Mouse (Mus musculus) kidney, adult 18-20 months (tissue): ENCODE results near the gene Ccnjl.
A peak's percentile ranks its signal among the peaks of the same experiment; 100 is the strongest.

Experiments used
- DNase-seq: peaks from one replicate; pipeline ENCODE4 v3.0.0; 2021

Gene Ccnjl

DNA sequence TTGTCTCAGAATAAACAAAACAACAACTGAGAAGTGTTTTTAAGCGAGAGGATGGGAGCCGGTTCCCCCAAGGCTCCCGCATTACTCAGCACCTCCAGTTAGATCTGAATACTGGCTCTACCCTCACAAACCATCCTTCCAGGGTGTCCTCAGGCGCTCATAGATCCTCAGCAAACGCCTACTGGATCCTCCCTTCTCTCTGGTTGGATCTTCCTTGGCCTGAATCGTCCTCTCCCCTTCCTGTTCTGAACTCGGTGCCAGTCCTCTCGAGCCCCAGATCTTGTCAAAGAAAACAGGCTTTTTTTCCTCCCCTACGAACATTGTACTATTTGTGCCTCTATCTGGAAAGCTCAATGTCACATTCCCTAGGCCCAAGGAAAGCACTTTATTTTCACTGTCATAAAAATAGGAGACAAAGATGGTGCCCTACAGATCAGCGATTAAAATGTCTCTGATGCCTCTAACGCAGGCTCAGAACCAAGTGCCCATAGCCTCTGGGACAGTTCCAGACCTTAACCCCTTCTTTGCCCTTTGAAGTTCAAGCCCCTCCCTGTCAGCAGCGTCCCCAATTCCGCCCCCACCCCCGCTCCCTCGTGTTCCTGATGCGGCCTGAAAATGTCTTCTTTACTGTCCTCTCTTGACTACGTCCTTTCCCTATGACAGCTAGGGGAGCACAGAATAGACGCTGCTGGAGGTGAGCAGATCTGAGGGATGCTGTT lies 98.5 kb downstream of the Ccnjl start:
- no peak for DNase-seq

DNA sequence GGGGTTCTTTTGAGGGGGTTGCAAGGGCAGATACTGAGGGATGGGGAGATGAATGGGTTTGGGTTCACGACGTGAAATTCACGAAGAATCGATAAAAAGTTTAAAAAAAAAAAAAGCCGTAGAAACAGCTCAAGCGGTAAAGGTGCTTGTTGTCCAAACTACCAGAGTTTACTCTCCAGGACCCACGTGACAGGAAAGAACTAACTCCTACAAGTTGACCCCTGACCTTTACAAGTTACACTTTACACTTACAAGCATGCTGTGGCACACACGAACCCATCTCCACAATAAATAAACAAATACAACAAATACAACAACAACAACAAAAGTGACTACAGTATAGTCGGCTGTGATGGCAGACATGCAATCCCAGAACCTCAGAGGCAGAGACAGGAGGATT lies 103.1 kb downstream of the Ccnjl start:
- no peak for DNase-seq

DNA sequence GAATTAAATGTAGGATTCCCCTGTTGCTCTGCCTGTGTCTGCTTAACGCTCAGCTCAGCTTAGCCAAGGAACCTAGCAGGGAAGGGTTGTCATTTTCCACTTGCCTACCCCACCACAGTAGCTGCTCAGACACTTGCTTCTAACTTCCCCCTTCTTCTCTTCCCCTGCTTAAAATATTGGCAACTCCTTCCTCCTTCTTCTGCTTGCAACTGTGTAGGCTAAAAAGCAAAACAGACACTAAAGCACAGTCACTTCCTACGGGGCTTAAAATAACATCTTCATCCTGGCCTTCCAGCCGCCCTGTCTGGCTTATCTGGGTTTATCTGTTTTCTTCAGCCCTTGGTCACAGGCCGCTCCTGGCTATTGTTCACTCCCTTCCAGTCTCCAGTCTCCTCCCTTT lies 104.0 kb downstream of the Ccnjl start:
- no peak for DNase-seq

DNA sequence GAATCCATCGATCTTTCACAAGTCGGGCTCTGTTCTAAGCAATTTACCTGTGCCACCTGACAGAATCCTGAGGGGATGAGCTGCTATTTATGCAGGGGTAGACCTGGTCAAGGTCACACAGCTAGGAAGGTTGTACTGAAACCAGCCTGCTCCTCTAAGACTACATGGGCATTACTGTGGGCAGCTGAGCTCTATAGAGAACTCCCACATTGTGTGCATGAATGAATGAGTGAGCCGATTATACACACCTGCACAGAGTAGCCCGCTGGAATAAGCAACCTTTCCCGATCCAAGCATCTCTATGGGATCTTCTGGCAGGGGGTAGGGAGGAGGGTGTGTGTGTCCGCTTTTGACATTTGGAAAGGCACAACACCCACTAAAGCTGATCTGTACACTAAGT lies 104.6 kb downstream of the Ccnjl start:
- DNase-seq = no peak

DNA sequence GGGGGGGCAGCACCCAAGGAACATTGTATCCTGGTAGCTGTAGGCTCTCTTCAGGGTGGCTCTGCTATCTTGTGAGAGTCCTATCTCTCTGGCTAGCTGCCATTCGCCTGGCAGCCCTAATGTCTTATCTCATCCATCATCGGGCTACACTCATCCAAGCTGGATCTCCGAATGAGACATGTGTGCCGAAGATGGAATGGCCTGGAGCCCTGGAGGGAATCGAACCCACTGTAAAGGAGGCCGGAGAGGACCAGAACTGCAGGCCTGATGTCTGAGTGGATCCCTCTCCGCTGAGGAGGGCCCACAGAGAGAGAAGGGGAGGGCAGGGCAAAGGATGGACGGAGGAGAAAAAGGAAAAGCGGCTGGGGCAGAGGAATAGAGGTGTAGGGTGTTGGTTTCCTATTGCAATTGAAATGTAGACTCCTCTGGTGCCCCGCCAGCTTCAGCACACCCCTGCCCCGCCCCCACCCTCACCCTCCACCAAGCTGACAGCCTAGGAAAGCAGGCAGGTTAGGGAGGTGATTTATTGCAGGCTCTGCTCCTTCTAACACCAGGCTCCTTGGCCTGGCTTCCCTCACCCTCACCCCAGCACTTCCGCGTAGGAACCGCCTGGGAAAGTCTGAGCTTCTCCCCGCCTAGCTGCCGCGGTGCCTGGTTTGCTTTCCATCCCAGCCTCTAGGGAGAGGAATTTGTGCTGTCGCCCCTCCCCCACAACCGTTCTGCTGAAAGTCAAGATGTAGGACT lies 105.2 kb downstream of the Ccnjl start:
- peak; percentile 76 for DNase-seq
